Mouse (Mus musculus): ENCODE data around the gene Cspg5. TPM values are rescaled to one million over a fixed set of nuclear protein-coding genes. Genes with fewer than 3 reads are reported as not detected.

Gene Cspg5
- 0.45 and 1.1 TPM in 2 replicates for polyA plus RNA-seq (2012; ENCODE audit: low replicate concordance)

GRCm38 (mm10) chr9:110243221-110243833 is at the start of gene Cspg5:
Gene Cspg5 (plus strand): TSS chr9:110243783.

DNA sequence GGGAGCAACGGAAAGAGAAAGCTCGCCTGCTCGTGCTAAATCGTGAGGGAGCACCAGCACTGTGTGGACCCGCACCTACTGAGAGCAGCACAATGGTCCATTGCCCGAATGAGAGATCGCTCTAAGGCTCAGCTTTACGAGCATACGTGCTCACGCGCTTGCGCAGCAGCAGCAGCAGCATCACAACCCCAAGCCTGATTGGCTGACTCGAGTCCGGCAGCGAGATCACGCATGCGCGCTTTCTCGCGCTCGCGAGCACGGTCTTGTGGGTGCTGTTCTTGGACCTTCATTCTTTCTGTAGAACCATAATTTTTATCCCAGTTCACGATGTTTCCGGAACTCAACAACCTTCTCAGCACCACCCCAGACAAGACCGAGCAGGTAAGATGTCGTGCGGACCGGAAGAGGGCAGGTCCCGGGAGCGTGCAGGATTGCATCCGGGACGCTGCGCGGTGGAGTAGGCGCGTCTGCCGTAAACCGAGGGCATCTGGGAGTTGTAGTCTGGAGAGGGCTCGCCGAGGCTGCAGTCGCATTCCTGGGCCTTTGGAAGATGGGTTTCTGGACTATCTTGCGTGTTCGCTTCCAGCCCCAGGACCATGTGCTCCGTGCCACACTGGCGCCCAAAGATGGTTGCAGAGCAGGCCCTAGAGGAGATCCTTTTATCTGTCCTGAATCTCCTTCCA is 61.5 kb downstream of the Cspg5 start, which contains the start of gene Elp6:
Elp6 (plus strand) TSS at position 205 of the 683 bp plus-strand sequence.

Other genes starting within 250 kb of the Cspg5 start
- gene Smarcc1, start 126.1 kb upstream of the Cspg5 start, polyA plus RNA-seq (2012; ENCODE audit: low replicate concordance) = 30.3 and 37.7 TPM in 2 replicates
- 20.6 and 24.0 TPM in 2 replicates for gene Dhx30, start 126.0 kb upstream of the Cspg5 start, polyA plus RNA-seq (2012; ENCODE audit: low replicate concordance)
- gene Elp6, start 61.4 kb downstream of the Cspg5 start, polyA plus RNA-seq (2012; ENCODE audit: low replicate concordance) = 5.0 and 6.5 TPM in 2 replicates
- gene Scap, start 89.5 kb downstream of the Cspg5 start, polyA plus RNA-seq (2012; ENCODE audit: low replicate concordance) = 139 and 185 TPM in 2 replicates
- gene Ptpn23, start 164.4 kb downstream of the Cspg5 start, polyA plus RNA-seq (2012; ENCODE audit: low replicate concordance) = 79.1 and 91.7 TPM in 2 replicates
- 24.1 and 59.6 TPM in 2 replicates for gene Ngp, start 176.0 kb downstream of the Cspg5 start, polyA plus RNA-seq (2012; ENCODE audit: low replicate concordance)
- 16.9 and 19.9 TPM in 2 replicates for gene Klhl18, start 232.9 kb downstream of the Cspg5 start, polyA plus RNA-seq (2012; ENCODE audit: low replicate concordance)
- 0.27 and 0.38 TPM in 2 replicates for gene Kif9, start 233.2 kb downstream of the Cspg5 start, polyA plus RNA-seq (2012; ENCODE audit: low replicate concordance)